Mouse (Mus musculus): ENCODE data around the gene Myo16.
A peak's percentile ranks its signal among the peaks of the same experiment; 100 is the strongest.

DNA sequence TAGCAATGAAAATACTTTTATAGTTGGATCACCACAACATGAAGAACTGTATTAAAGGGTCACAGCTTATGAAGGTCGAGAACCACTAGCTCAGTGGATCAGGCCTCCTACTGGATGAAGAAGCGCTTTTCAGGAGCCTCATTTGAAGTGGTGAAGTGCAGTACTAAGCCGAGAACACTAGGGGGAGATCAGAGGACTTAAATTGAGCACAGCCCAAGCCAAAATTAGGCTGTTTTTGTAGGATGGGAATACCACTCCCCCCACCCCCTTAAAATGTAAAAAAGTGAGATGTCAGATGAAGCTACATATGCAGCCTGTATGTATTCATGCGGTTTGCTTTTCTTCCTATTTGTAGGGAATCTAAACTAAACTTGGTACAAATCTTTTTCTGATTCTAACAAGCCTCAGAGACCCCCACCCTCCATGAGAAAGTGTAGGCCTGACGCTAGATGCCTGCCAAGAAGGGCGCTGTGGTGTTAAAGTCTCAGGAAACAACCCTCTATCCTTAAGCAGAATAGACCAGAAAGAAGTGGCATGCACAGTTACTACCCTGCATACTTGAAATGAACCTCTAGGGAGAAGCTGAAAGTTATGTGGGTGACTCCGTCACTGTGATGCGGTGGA is 77.1 kb downstream of the Myo16 start:
- TF ChIP-seq CTCF (IDR thresholded peaks at IDR 0.05 in 2 of 3, conservative IDR thresholded peaks at IDR 0.05 in 1 of 3; ENCODE audit: control insufficient read depth in 1 of 3, insufficient read depth in 1 of 3, low read depth in 2 of 3, low read length in 3 of 3, poor library complexity in 1 of 3, severe bottlenecking in 1 of 3) (peak in 2 of 3 experiments; percentile 13 to 22; a peak in 1 of 6 replicates), MAX (IDR thresholded peaks at IDR 0.05; ENCODE audit: low read length) (no peak), POLR2A (IDR thresholded peaks at IDR 0.05; ENCODE audit: control insufficient read depth in 1 of 2, insufficient read depth in 1 of 2, low read depth in 1 of 2, low read length in 2 of 2, poor library complexity in 1 of 2) (no peak), USF1 (IDR thresholded peaks at IDR 0.05; ENCODE audit: low read depth, low read length) (no peak), RCOR1 (IDR thresholded peaks at IDR 0.05; ENCODE audit: low read depth, low read length) (no peak), NELFE (IDR thresholded peaks at IDR 0.05; ENCODE audit: low read depth, low read length) (no peak), POLR2AphosphoS2 (IDR thresholded peaks at IDR 0.05; ENCODE audit: low read length) (no peak), MXI1 (IDR thresholded peaks at IDR 0.05; ENCODE audit: low read depth, low read length) (no peak), BHLHE40 (IDR thresholded peaks at IDR 0.05; ENCODE audit: borderline replicate concordance, low read depth, low read length) (no peak), HCFC1 (IDR thresholded peaks at IDR 0.05; ENCODE audit: low read depth, low read length) (no peak), TBP (IDR thresholded peaks at IDR 0.05; ENCODE audit: low read depth, low read length) (no peak), TCF12 (IDR thresholded peaks at IDR 0.05; ENCODE audit: low read depth, low read length) (no peak)
